Mouse (Mus musculus): ENCODE results near the gene Hba-a1.
A peak's percentile ranks its signal among the peaks of the same experiment; 100 is the strongest.
"Not testable (repeated sequence)": the region's sequence is repeated elsewhere in the genome, so short reads cannot be mapped to it uniquely, and the experiment has no call there.

The Hba-a1 gene

DNA sequence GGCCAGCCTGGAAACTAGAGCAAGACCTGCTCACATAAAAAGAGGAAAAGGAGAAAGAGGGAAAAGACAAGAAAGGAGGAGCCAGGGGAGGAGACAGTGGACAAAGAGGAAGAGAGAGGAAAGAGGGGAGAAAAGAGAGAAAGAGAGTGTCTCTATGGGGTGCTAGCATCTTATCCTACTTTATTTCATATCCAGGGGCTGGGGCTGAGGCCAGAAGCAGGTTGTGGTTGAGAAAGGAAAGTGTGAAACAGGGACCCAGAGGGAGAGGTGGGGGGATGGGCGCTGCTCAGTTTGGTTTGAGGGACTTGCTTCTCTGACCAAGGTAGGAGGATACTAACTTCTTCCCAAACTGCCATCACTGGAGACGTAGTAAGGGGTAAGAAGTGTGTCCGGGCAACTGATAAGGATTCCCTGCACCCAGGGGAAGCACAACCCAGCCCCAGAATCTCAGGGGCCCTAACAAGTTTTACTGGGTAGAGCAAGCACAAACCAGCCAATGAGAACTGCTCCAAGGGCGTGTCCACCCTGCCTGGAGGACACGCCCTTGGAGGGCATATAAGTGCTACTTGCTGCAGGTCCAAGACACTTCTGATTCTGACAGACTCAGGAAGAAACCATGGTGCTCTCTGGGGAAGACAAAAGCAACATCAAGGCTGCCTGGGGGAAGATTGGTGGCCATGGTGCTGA lies at the start of gene Hba-a1:
Gene Hba-a1, plus strand, starts transcription at position 421 of the 687 bp plus-strand sequence.
- not testable (repeated sequence) for DNase-seq (ENCODE audit: low read depth)

DNA sequence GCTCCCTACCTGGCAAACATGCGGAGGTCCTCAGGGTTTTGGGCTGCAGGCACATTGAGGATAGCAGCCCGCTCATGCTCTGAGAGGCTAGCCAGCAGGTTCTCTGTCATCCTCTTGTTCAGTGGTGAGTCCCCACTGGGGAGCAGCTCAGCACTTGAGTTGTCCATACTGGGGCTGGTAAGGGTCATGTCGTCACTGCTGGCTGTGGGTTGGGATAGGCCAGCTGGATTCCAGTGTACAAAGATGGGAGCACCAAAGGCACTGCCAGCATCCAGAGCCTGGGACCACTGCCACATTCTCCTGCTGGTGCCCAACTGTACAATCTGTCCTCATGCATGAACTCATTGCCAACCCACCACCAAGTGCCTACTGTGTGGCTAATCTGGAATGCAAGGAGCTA lies 49.4 kb upstream of the Hba-a1 start:
- DNase-seq (ENCODE audit: low read depth), result no peak

DNA sequence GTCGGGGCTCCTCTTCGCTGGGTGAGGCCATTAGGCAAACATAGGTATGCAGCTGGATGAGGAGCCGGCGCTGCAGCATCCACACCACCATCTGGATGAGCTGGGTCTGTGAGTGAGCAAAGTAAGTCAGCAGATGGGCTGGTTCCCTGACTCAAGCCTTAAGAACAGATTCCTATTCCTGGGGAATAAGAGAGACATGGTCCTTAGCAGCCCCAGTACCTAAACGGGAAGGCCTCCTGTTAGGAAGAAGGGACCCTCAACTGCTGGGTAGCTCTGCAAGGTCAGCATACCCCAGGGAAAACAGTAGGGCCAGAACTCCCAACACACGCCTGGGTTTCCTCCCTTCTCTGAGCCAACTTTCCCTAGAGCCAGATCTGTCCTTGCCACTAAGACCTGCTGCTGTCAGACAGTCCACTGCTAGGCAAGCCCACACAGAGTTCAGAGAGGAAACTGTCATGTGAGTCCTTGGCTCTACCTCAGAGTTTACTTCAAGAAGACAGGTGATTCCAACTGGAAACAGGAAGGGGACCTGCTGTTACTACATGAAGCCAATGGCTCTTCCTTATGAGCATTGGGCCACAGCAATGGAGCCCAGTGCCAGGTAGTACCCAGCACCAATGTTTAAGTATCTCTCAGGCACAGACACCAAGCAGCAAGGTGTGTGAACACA lies 48.4 kb upstream of the Hba-a1 start:
- DNase-seq (ENCODE audit: low read depth), result no peak

DNA sequence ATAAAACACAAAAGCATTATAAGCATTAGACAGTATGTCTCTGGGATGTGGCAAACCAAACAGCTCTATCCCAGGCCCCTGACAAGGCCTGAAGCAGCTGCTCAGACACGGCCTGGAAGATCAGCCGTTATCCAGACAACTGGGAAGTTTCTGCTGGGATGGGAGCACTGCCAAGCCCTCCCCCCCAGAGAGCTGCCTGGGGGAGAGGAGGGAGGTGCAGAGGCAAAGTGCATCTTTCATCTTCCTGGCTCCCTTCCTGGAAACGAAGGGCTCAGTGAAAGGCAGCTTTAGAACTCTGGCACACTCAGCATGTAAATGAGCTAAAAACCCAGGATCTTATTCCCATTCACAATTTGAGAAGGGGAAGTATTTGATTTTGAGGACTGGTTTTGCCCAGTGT lies 47.7 kb upstream of the Hba-a1 start:
- DNase-seq (ENCODE audit: low read depth), result peak; percentile 93

DNA sequence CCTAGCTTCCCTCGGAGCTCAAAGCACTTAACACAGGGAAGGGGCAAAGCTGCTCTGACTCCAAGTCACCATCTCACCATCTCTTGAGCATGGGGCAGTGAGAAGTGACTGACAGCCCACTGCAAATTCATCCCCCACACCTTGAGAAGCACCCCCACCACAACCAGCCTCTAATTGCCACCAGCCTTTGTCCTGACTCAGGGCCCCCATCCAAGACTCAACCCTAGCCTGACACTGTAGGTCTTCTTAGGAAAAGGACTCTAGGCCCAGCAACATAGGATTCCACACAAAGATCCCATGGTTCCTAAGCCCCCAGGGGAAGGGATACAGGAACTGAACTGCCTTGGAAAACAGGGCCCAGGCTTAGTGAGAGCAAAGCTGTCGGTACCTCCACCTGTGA lies 47.2 kb upstream of the Hba-a1 start:
- DNase-seq (ENCODE audit: low read depth), result no peak

DNA sequence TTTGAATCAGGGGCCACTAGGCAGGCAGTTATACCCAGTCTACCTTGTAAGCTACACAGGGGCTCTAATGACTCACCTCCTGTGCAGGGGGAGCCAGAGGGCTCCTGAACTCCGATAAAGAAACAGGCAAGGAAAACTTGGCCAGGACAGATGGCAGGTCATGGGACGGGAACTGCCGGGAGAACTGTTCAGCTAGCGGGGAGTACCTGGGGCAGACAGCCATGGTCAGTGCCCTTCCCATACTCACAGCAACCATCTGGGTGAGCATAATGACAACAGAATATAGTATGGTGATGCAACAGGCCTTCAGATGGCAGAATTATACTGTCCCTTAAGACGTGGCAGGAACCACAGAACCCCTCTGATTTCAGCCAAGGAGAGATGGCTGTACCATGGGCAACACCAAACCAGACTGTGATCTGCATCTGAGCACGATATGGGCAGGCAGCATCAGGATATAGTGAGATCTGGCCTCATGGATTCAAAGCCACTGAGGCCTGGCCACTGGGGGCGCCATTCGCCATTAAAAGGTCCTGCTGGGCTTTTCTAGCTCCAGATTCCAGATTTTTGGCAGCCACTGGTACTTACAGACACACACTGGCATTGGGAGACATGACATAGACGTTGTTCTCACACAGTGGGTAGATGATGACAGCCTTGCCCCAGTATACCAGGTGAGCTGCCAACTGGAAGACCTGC lies 46.5 kb upstream of the Hba-a1 start:
- DNase-seq (ENCODE audit: low read depth), result peak; percentile 81

DNA sequence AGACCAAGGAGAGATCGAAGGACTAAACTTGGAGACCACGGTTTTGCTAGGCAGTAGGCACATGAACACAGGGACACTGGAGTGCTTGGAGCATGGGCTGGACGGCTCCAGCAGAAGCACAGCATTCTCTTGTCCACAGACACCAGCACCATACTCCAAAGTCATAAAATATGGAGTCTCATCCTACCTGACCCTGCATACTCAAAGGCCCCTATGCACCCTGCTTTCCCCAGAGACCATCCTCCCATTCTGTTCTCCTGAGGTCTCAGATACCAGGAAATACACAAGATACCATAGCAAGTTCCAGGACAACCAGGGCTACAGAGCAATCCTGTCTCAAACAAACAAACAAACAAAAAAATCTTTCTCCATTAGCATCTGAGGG lies 45.9 kb upstream of the Hba-a1 start:
- no peak for DNase-seq (ENCODE audit: low read depth)

DNA sequence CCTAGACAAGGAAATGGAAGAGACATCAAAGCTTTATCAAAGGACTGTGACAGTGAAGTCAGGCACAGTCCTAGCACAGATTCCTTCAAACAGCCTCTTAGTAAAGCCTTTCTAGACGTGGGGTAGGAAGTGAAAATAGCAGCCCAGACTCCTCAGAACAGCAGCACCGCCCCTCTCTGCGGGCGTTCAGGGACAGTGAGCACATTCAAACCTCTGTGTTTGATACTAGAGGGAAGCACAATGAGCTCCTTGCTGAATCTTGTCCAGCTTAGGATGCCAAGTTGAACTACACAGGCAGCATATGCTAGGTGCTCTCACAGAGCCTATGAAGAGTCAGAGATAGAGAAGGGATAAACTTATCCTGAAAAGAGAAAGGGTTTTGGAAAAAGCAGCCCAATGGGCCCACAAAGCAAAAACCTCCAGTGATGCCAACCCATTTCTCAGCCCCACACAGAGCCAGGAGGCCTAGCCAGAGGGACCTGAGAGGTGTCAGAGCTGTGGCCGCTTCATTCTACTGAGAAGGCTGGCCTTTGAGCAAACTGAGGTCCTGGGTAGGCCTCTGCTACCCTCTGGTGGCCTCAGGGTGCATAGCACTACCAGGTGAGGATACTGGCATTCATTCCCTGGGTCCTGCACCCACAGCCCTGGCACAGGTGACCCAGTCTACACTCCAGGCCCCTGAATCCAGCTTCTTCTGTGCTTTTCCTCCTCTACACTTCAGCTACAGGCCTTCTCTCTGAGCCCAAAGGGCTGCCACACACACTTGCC lies 45.0 kb upstream of the Hba-a1 start:
- peak; percentile 81 for DNase-seq (ENCODE audit: low read depth)

DNA sequence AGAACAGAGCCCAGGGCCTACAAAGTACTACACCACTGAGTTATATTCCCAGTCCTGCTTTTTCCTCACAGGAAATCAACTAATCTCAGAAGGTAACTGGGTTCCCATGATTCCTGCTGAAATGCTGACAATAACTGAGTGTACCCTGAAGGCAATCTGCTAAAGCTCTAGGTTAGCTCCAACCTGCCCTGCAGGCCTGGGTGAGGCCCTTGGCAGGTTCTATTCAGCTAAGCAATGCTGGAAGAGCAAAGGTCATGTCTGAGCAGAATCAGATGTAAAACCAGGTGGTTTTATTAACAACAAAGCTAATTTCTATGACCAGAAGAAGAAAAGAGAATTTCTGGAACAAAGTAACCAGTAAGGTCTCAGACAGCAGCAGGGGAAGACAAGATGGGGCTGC lies 41.9 kb upstream of the Hba-a1 start:
- no peak for DNase-seq (ENCODE audit: low read depth)

DNA sequence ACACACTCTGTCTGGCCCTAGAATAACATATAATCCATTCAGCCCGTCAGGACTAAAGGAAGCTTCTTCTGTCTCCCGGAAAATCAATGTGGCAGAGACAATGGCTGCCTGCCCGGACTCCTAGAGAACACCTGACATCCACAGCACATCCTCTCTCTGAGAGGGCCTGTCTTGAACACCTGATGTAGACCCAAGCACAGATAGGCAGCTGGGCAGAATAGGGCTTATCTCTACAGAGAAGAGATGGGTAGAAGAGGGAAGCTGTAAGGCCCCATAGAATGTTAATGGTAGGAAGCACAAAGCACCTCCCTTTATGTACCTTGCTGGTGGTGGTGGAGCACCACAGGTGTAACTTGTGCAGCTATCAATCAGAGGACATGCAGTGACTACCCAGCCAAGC lies 41.1 kb upstream of the Hba-a1 start:
- no peak for DNase-seq (ENCODE audit: low read depth)

DNA sequence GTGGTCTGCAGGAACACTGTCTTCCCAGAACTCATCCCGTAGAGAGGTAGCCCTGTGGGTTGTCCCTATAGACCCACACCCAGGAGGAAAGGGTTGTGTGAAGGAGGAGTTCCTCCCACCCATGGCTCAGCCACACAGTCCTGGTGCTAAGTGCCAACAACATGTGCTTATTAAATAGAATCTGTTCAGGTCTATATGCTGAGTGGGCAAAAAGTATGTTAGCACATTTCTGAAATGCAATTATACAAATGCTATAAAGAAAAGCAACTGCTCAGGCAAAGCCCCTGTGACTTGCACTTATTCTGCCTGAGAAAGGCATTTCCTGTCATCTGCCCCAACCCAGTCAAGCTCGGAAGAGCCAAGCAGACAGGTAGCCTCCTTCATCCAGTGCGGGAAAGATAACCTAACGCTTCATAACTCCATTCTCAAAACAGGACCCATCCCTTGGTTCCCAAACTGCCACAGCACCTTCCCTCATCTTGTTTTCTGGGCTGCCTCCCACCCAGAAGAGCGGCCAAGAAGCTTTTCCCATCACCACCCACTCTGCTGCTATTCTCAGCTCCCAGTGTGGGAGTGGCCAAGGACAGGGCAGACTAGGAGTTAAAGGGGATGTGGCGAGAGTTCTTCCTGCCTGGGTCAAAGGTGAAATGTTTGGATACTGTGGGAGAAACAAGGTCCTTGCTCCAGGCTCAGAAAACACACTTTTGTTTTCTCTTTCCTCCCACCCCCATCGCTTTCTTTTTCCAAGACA lies 39.9 kb upstream of the Hba-a1 start:
- no peak for DNase-seq (ENCODE audit: low read depth)

DNA sequence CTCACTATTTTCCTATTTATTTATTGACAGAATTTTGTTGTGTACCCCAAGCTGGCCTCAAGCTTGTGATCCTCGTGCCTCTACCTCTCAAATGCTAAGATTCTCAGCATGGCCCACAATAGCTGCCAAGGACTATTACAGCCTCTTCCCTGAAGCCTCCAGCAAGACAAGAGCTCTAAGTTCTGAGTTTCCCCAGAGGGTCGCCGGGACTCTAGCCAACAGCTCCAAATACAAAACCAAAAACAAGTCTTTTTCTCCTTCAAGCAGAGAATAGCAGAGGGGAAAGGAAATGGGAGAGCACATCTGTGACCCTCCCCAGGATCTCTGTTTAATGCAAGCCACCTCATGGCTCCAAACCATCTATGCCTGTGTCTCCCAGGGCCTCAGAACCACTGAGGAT lies 39.2 kb upstream of the Hba-a1 start:
- no peak for DNase-seq (ENCODE audit: low read depth)

DNA sequence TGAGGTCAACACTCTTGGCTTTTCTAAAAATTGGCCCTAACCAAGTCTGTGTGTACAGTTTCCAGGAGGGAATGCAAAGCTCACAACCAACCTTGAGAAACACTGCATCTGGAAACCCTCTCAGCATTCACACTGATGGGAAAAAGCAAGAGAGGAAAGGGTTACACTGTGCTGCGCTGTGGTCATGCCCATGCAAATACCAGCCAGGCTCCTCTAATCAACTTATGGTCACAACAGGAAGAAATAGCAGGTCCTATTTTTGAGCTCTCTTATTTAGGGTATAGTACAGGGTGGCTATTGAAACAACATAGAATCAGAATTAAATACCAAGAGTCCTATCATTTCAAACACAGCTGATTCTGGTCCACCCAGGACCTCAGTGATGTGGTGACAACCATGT lies 38.7 kb upstream of the Hba-a1 start:
- no peak for DNase-seq (ENCODE audit: low read depth)

DNA sequence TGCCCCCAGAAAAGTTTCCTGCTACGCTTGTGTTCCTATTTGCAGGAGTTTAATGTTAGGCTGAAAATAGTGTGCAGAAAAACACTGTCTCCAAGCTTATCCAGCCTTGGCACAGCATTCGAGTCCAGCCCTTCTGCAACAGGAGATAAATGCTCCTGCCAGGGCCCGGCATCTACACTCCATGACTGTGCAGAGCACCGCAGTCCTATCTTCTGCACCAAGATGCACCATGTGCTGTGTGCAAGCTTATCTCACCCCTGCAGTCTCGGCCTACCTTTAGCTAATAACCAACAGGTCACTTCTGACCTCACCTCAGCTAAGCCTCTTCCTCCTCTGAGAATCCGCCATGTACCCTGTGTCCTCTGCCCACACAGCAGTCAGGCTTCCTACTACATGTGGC lies 37.7 kb upstream of the Hba-a1 start:
- no peak for DNase-seq (ENCODE audit: low read depth)

DNA sequence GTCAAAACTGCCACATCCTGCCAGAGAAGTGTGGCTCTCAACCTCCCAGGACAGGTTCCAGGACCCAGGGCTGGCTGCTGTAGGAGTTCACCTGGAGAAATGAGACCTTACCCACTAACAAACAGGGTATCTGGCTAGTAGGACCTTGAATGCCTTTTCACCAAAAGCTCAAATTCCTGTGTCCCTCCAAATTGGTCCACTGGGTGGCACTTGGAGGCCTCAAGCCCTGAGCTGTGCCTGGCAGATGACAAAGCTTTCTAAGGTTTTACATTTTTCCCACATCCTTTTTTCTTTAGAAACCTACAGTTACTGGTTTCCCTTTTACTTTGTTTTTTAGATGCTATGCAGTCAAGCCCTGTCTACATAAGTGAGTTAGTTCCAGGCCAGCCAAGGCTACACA lies 36.2 kb upstream of the Hba-a1 start:
- peak; percentile 58 for DNase-seq (ENCODE audit: low read depth)

DNA sequence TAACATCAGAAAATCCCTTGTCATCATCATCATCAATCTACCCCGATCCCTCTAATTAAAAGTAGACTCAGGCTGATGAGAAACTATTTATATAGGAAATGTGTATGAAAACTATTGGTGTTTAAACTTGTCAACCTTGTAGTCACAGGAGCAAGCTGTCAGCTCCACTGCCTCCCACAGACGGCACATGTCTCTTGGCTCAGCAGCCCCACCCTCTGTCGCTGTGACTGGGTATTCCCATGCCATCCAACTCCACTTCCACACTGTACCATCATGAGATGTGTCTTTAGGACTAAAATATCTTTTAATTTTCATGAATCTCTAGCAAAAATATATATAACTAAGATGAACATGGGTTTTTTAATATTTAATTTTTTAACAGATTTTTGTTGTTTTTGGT lies 35.0 kb upstream of the Hba-a1 start:
- DNase-seq (ENCODE audit: low read depth), result no peak

DNA sequence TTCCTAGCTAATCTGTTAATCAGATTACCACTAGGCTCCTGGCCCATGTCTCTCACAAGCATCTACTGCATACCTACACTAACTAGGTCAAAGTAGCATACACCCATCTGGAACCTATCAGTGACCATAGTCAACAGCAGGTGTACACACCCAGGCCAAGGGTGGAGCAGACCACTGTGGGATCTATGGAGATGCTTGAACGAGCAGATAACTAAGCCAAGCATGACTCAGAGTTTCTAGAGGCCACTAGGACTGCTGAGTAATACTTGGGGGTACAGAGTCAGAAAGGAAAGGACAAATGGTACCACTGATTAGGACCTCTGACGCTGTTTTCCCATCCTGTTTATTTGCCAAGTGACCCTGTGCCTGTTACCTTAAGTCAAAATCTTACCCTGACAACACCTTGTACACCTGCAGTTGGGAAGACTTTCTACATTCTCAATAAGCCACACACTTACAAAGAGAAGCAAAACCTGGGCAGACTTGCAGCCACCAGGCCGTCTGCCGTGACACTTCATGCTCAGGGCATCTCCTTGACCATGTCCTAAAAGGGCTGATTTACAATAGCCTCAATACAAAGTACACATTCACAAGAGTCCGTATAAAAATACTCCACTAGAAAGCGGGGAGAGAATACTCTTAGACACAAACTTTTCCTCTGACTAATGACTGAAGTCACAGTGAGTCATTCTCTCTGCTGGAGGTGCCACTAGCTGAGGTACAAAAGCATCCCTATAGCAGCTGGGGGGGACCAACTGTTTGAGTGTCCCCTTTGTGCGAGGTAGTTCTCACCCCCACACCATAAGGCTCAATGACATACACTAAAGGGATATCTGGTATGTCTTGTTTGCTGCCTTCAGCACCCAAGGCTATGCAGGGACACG lies 32.2 kb upstream of the Hba-a1 start:
- peak; percentile 48 for DNase-seq (ENCODE audit: low read depth)

DNA sequence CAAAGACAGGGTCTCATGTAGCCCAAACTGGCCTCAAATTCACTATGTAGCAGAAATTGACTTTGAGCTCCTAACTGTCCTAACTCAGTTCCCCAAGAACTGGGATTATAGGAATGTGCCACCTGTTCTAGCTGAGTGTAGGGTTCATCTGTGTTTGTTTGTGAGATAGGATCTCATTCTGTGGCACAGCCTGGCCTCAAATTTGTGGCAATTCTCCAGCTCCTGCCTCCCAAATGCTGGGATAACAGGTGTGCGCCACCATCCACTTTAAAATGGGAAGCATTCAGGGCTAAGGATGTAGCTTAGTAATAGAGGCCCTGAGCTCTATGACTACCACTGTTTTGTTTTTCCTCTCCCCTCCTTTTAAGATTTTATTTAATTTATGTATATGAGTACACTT lies 30.2 kb upstream of the Hba-a1 start:
- DNase-seq (ENCODE audit: low read depth), result no peak

DNA sequence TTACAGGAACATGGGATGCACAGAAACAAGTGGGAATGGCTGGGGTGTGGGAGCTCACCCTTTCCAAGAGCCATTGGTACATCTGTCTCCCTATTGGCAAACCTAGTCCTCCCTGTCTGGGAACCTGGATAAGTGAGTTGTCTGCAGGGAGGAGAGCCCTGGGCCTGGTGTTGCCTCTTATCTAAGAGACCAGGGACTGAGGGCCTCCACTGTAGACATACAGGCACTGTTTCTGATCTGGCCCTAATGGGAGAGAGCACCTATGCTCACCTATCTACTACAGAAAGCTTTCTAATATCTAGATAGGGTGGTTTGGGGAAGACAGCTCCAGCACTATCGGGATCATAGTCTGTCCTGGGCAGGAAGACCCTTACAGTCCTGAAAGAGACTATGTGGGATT lies 27.2 kb upstream of the Hba-a1 start:
- DNase-seq (ENCODE audit: low read depth), result no peak

DNA sequence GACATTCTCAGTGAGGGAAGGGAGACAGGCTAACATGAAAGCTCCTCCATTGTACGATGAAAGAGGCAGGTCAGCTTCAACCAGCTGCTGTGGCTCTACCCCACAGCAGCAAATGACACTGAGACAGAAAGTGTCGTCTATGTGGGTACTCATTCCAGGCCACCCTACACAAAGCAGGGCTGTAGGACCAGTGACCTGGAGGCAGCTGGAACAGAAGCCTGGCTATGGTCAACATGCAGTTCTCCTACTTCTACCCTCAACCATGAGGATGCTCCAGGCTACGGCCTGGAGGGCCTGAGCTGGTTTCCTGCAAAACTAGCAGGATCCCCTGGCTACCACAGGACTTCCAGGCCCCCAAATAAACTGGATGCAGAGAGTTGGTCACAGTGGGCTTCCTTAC lies 26.7 kb upstream of the Hba-a1 start:
- no peak for DNase-seq (ENCODE audit: low read depth)
